Mouse (Mus musculus) lung, embryonic 16.5 days (tissue): ENCODE measurements around the gene Lrrtm3. TPM values are rescaled to one million over a fixed set of nuclear protein-coding genes. Genes with fewer than 3 reads are reported as not detected.

Experiments
- ATAC-seq: fragments of 200-750 bp; cut with Nextera tagmentation; 2 replicates; pipeline ENCODE4 v1.8.0; 2017; ENCODE audit warnings: low read depth, mild to moderate bottlenecking, moderate library complexity
- H3K27ac ChIP-seq: fragments of 300-500 bp; sonication (generic); 2 replicates; pipeline ENCODE4 v1.5.1; 2014; ENCODE audit warnings: mild to moderate bottlenecking, control low read depth, low read length
- H3K27me3 ChIP-seq: fragments of 300-500 bp; sonication (generic); 2 replicates; pipeline ENCODE4 v1.6.1; 2014; ENCODE audit warnings: low read depth, low read length, mixed read lengths; ENCODE audit not compliant: control insufficient read depth, insufficient read depth
- H3K36me3 ChIP-seq: fragments of 300-500 bp; sonication (generic); 2 replicates; pipeline ENCODE4 v1.6.1; 2014; ENCODE audit warnings: low read length; ENCODE audit not compliant: control insufficient read depth, insufficient read depth
- H3K4me1 ChIP-seq: fragments of 300-500 bp; sonication (generic); replicated peaks from 2 replicates; pipeline ENCODE4 v1.6.1; 2014; ENCODE audit warnings: low read length, mixed read lengths; ENCODE audit not compliant: control insufficient read depth, insufficient read depth
- H3K4me2 ChIP-seq: fragments of 300-500 bp; sonication (generic); 2 replicates; pipeline ENCODE4 v1.6.1; 2014; ENCODE audit warnings: low read depth, low read length, control low read depth
- H3K4me3 ChIP-seq: fragments of 300-500 bp; sonication (generic); 2 replicates; pipeline ENCODE4 v1.5.1; 2014; ENCODE audit warnings: mild to moderate bottlenecking, low read length, control low read depth
- H3K9ac ChIP-seq: fragments of 300-500 bp; sonication (generic); 2 replicates; pipeline ENCODE4 v1.6.1; 2014; ENCODE audit warnings: low read length, control low read depth
- H3K9me3 ChIP-seq: fragments of 300-500 bp; sonication (generic); 2 replicates; pipeline ENCODE4 v1.6.1; 2016; ENCODE audit warnings: low read length; ENCODE audit not compliant: control insufficient read depth
- WGBS: fragments of 180-500 bp; shearing (Covaris S2); extraction: QIAGEN DNeasy Blood & Tissue Kit; methylation state at CpG from one replicate; pipeline ENCODE4 v1.1.7; 2014; 5-methylcytosine and 5-hydroxymethylcytosine counted together
- polyA plus RNA-seq: library from polyadenylated mRNA; unstranded; fragments of >200 nt; fragmentation: Nextera tagmentation; extraction: Ambion mirVana; gene quantifications from 2 replicates; pipeline ENCODE4 v1.2.1, GENCODE M21; 2015

The Lrrtm3 gene
- polyA plus RNA-seq, 1 experiment from 2014 or later: 2.6 TPM

DNA sequence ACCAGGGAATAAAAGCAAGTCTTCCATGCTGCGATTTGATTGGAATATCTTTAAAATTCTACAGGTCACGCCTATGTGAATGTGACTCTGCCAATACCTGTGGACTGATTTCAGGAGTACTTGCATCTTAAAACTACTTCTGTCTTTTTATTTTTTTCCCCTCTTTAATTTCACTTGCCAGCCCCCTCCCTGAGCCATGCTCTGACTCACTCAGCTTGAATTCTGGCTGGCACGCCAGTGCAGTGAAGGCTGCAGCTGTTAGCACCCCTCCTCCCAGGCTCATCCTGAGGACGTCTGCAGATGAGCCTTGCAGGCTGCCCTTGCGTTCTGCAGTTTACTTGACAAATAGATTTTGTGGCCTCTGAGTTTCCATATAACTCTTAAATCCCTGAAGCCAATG lies 14.1 kb downstream of the Lrrtm3 start:
- peak; percentile 82 for ATAC-seq
- no peaks in the 10 kb centered on the region for H3K36me3 ChIP-seq
- peaks cover 9% of the 10 kb centered on the region for H3K4me1 ChIP-seq
- H3K4me3 ChIP-seq: no peak overlapping the region
- no peaks in the 10 kb centered on the region for H3K9me3 ChIP-seq
- 32% methylated on average over 5 of the region's 5 CpGs for WGBS
- peak overlapping the region; percentile 27 for H3K4me2 ChIP-seq
- no peak overlapping the region for H3K9ac ChIP-seq
- H3K27me3 ChIP-seq: no peaks in the 10 kb centered on the region
- H3K27ac ChIP-seq: no peak overlapping the region

DNA sequence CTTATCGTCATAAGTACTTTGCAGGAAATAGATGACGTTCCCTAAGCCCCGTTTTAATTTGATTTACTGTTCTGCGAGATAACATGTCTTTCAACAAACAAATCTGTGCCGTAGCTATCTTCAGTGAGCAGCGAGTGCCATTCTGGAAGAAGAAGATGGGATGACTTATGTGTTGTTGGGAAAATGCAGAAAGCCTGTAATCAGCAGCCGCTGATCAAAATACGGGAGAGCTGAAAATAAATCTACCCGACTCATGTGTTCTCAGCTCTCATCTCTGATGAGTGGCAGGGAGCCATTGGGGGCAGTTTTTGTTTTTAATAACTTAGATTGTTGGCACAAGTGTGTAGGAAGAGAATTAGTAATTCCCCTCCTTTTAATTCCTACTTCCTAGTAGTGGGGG lies 26.4 kb downstream of the Lrrtm3 start:
- no peaks in the 10 kb centered on the region for H3K36me3 ChIP-seq
- H3K27me3 ChIP-seq: no peaks in the 10 kb centered on the region
- H3K9me3 ChIP-seq: no peaks in the 10 kb centered on the region
- H3K4me2 ChIP-seq: no peak overlapping the region
- 50% methylated on average over 9 of the region's 9 CpGs for WGBS
- H3K27ac ChIP-seq: no peak overlapping the region
- H3K4me1 ChIP-seq: no peaks in the 10 kb centered on the region
- no peak for ATAC-seq
- no peak overlapping the region for H3K4me3 ChIP-seq
- H3K9ac ChIP-seq: no peak overlapping the region

DNA sequence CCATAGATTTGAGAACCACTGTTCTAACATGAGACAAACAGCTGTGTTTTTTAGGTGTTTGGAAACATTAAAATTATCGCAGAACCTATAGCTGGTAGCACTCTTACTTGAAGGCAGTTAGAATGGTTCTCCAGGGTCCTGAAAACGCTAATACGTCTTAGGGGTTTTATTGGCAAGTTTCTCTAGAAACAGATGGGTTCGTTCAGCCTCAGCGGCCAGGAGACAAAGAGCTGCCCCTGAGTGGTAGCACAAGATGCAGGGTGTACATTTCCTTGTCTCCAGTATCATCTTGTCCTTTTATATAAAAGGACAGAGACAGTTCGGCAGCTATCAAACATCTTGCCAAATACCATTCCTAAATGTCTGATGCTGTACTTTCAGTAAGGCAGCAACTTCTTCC lies 40.1 kb downstream of the Lrrtm3 start:
- 88% methylated on average over 6 of the region's 6 CpGs for WGBS

DNA sequence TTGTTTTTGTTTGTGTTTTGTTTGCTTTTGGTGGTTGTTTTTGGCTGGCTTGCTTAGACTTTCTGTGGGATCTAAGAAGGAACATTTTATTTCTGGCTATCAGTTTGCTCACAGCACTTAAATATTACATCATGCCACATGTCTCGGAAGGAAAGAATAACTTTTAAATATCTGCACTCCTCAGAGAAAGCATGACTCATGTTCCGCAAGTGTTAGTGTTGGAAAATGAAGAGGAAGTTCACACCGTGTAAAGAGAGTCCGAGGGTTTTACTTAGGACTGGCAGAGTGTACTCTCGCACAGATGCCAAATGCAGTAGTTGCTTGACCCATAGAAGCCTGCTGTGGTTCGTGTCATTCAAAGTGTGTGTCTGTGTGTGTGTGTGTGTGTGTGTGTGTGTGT lies 40.9 kb downstream of the Lrrtm3 start:
- Histone ChIP-seq H3K4me1 (no peaks in the 10 kb centered on the region), H3K36me3 (no peaks in the 10 kb centered on the region), H3K9ac (no peak overlapping the region), H3K4me3 (no peak overlapping the region), H3K27ac (no peak overlapping the region), H3K27me3 (no peaks in the 10 kb centered on the region), H3K4me2 (no peak overlapping the region), H3K9me3 (no peaks in the 10 kb centered on the region)
- WGBS: 49% methylated on average over 6 of the region's 6 CpGs
- peak; percentile 52; the same call in 1 of the 2 replicates for ATAC-seq

More for the DNA sequence above, 40.1 kb downstream of the Lrrtm3 start:
- no peaks in the 10 kb centered on the region for H3K27me3 ChIP-seq
- H3K4me3 ChIP-seq: no peak overlapping the region
- no peaks in the 10 kb centered on the region for H3K36me3 ChIP-seq
- H3K4me1 ChIP-seq: no peaks in the 10 kb centered on the region
- no peak overlapping the region for H3K27ac ChIP-seq
- no peaks in the 10 kb centered on the region for H3K9me3 ChIP-seq
- no peak overlapping the region for H3K4me2 ChIP-seq
- no peak for ATAC-seq
- no peak overlapping the region for H3K9ac ChIP-seq

DNA sequence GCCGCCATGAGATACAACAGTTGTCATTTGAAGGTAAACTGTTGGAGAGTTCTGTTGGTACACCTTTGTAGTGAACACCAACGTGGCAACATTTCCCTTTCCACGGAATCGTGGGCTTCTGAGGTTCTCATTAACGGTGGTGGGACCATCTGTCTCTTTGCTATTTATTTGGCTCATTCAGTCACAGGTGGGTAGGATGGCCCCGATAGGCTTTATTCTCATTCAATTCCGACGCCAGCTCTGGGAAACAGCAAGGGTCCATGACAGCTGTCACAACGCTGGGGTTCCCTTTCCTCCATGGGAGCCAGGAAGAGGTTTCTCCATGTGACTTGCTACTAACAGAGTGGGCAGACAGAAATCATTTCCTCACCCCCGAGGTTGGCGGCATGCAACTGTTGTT lies 48.2 kb downstream of the Lrrtm3 start:
- Histone ChIP-seq H3K4me2 (no peak overlapping the region), H3K9ac (no peak overlapping the region), H3K4me3 (no peak overlapping the region), H3K4me1 (peaks cover 7% of the 10 kb centered on the region; the same call in 1 of the 2 replicates), H3K27ac (no peak overlapping the region), H3K27me3 (no peaks in the 10 kb centered on the region), H3K9me3 (no peaks in the 10 kb centered on the region), H3K36me3 (no peaks in the 10 kb centered on the region)
- no peak for ATAC-seq
- WGBS: 80% methylated on average over 11 of the region's 11 CpGs

DNA sequence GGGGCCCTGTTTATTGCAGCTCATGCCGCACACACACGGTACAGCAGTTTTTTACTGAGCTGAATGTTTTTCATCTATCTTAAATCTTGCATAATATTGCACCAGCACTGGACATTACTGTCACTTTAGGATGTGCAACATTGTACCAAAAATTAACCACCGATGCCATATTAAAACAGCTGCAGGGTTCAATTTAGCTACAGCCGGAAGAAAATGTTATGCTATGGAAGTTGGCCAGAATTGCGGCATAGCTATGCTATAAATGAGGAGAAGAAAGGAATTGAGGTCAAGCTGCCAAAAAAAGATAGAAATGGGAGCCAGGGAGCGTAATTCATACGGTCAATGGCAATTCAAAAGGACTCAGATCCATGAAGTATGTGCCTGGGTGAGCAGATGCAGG lies 48.9 kb downstream of the Lrrtm3 start:
- peak; percentile 70 for ATAC-seq
- Histone ChIP-seq H3K9me3 (no peaks in the 10 kb centered on the region), H3K4me3 (no peak overlapping the region), H3K27me3 (no peaks in the 10 kb centered on the region), H3K4me2 (no peak overlapping the region), H3K9ac (no peak overlapping the region), H3K27ac (no peak overlapping the region; the same call in 1 of the 2 replicates), H3K4me1 (peaks cover 7% of the 10 kb centered on the region; the same call in 1 of the 2 replicates), H3K36me3 (no peaks in the 10 kb centered on the region)
- 47% methylated on average over 7 of the region's 7 CpGs for WGBS

DNA sequence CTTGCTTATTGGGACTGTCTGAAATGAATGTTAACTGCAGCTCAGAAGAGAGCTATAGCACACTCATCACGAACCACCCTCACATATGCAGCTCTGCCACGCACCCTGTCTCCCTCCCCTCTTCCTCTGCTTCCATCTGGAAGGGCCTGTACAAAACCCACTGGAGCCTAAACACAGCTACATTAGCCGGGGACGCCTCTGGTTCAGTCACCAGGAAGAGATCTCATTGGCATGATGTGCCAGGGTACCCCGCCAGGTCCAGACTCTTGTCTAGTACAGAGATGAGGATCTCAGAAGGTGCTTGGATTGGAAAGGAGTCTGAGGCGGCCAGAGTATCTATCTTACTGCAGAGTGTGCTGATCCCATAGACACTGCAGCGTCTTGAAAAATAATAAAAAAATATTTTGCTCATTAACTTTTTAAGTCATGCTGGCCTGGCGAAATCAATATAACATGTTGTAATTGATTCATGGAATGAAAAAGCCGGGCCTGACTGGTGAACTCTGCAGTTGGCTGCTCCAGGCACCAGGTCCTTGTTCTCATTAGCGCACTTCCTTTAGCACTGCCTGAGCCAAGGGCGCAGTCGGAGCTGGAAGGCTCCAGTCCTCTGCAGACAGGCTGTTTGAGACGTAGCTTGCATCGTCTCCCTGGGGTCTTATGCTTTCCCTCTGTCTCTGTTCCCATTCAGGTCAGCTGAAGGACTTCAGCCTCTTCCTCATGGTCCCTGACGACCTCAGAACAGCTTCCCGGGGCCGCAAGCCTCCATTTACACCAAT lies 50.1 kb downstream of the Lrrtm3 start:
- H3K4me3 ChIP-seq: no peak overlapping the region
- no peaks in the 10 kb centered on the region for H3K9me3 ChIP-seq
- H3K4me2 ChIP-seq: no peak overlapping the region
- no peaks in the 10 kb centered on the region for H3K27me3 ChIP-seq
- no peak overlapping the region for H3K27ac ChIP-seq
- no peak overlapping the region for H3K9ac ChIP-seq
- WGBS: 64% methylated on average over 17 of the region's 17 CpGs
- peaks cover 7% of the 10 kb centered on the region; the same call in 1 of the 2 replicates for H3K4me1 ChIP-seq
- ATAC-seq: peak; percentile 80
- H3K36me3 ChIP-seq: no peaks in the 10 kb centered on the region

DNA sequence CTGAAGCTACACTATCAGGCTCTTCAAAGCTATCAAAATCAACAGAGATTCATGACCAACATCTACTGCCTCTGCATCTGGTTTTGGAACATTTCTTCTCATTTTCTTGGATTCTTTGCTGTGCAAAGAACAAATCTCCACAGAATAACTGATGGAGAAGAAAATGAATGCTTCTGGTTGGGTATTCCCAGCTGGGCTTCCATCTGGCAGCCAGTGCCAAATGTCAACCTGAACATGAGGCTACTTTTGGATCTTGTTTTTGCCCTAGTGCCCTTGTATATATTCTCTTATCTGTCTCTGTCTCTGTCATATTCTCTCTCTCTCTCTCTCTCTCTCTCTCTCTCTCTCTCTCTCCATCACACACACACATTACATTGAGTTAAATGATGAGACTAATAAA lies 59.2 kb downstream of the Lrrtm3 start:
- H3K9ac ChIP-seq: no peak overlapping the region
- H3K27me3 ChIP-seq: no peaks in the 10 kb centered on the region
- no peaks in the 10 kb centered on the region for H3K9me3 ChIP-seq
- no peak for ATAC-seq
- no peaks in the 10 kb centered on the region for H3K4me1 ChIP-seq
- H3K4me2 ChIP-seq: no peak overlapping the region
- no peak overlapping the region for H3K4me3 ChIP-seq
- H3K36me3 ChIP-seq: no peaks in the 10 kb centered on the region
- H3K27ac ChIP-seq: no peak overlapping the region

DNA sequence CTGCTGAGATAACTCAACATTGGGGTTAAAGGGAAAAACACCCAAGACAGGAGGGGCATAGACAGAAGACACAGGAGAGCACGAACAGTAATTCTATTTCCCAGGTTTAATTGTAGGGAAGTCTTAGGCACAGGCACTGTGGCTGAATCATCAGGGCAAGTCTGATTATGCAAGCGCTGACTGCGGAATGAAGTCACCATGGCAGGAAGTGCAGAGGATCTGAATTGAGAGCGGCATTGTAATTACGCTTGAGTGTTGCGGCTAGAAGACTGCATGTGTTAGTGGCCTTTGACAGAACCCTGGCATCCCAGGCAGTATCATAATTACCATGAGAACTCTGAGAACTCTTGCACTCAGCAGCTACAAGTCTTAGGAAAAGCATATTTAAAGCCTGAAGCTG lies 66.7 kb downstream of the Lrrtm3 start:
- Histone ChIP-seq H3K9me3 (no peaks in the 10 kb centered on the region), H3K4me1 (no peaks in the 10 kb centered on the region), H3K4me3 (no peak overlapping the region), H3K9ac (no peak overlapping the region), H3K36me3 (no peaks in the 10 kb centered on the region), H3K27me3 (no peaks in the 10 kb centered on the region), H3K27ac (no peak overlapping the region), H3K4me2 (no peak overlapping the region)
- 71% methylated on average over 6 of the region's 6 CpGs for WGBS
- ATAC-seq: peak; percentile 67; the same call in 1 of the 2 replicates
